Mouse (Mus musculus) ES-E14 (cell line): ENCODE measurements around the gene Gm13889. TPM values are rescaled to one million over a fixed set of nuclear protein-coding genes. Genes with fewer than 3 reads are reported as not detected.

Source experiments
- DNase-seq: peaks from one replicate; pipeline ENCODE4 v3.0.0-alpha.2; 2013; ENCODE audit warnings: low read depth, low spot score
- H3K27ac ChIP-seq: 2 replicates; pipeline ENCODE4 v1.5.1; 2012; ENCODE audit warnings: low read depth, mild to moderate bottlenecking, low read length, moderate library complexity, mixed read lengths; ENCODE audit not compliant: poor library complexity, insufficient read depth, severe bottlenecking
- H3K36me3 ChIP-seq: 2 replicates; pipeline ENCODE4 v1.6.1; 2012; ENCODE audit warnings: mild to moderate bottlenecking, low read length, moderate library complexity, mixed read lengths; ENCODE audit not compliant: control insufficient read depth, poor library complexity, insufficient read depth, severe bottlenecking
- H3K4me1 ChIP-seq, 2 experiments: fragments of 150-350 bp in 1 of 2; sonication (generic) in 1 of 2; 2 replicates each; pipeline ENCODE4 v1.6.1; 2012; ENCODE audit warnings: low read length in 2 of 2, mild to moderate bottlenecking in 1 of 2, mixed read lengths in 1 of 2; ENCODE audit not compliant: control insufficient read depth in 2 of 2, insufficient read depth in 2 of 2, poor library complexity in 1 of 2
- H3K4me3 ChIP-seq, 2 experiments: fragments of 150-350 bp in 1 of 2; sonication (generic) in 1 of 2; 2 replicates each; pipeline ENCODE4 v1.5.1; 2012; ENCODE audit warnings: low read length in 2 of 2, low read depth in 1 of 2, mild to moderate bottlenecking in 1 of 2, mixed read lengths in 1 of 2; ENCODE audit not compliant: insufficient read depth in 1 of 2, poor library complexity in 1 of 2, severe bottlenecking in 1 of 2
- H3K9ac ChIP-seq: 2 replicates; pipeline ENCODE4 v1.6.1; 2012; ENCODE audit warnings: low read depth, mild to moderate bottlenecking, low read length, mixed read lengths; ENCODE audit not compliant: poor library complexity, insufficient read depth, severe bottlenecking
- H3K9me3 ChIP-seq: fragments of 150-350 bp; sonication (generic); 2 replicates; pipeline ENCODE4 v1.6.1; 2012; ENCODE audit warnings: low read depth, mild to moderate bottlenecking, low read length; ENCODE audit not compliant: control insufficient read depth, insufficient read depth
- CHD2 ChIP-seq: IDR thresholded peaks from 2 replicates; pipeline ENCODE4 v1.6.1; 2014; ENCODE audit warnings: mild to moderate bottlenecking, low read depth, low read length, inconsistent platforms
- HCFC1 ChIP-seq: IDR thresholded peaks from 2 replicates; pipeline ENCODE4 v1.6.1; 2012; ENCODE audit warnings: low read length, inconsistent platforms, borderline replicate concordance; ENCODE audit not compliant: insufficient read depth
- MAFK ChIP-seq: IDR thresholded peaks from 2 replicates; pipeline ENCODE4 v1.6.1; 2014; ENCODE audit warnings: mild to moderate bottlenecking, low read depth, low read length, inconsistent platforms; ENCODE audit not compliant: insufficient read depth
- ZC3H11A ChIP-seq: IDR thresholded peaks from 2 replicates; pipeline ENCODE4 v1.6.1; 2012; ENCODE audit warnings: low read depth, mild to moderate bottlenecking, inconsistent platforms, low read length, borderline replicate concordance
- ZNF384 ChIP-seq: IDR thresholded peaks from 2 replicates; pipeline ENCODE4 v1.6.1; 2012; ENCODE audit warnings: low read depth, low read length, inconsistent platforms
- in situ Hi-C, 2 experiments: fragments of 600-800 bp; cut with MboI; formaldehyde crosslinking; loops; one replicate each; pipeline ENCODE4 v1.15.1; 2025; ENCODE audit warnings: low sequenced_read_pairs in 2 of 2, inconsistent platforms in 1 of 2; ENCODE audit not compliant: unreplicated experiment in 2 of 2
- total RNA-seq: library from RNA; depleted of rRNA; stranded (reverse); fragments of 300-350 nt; gene quantifications from 2 replicates; pipeline ENCODE4 v1.2.3, GENCODE M21; 2012; rRNA removed

Gene Gm13889
- total RNA-seq, 1 experiment: 1.0 TPM

DNA sequence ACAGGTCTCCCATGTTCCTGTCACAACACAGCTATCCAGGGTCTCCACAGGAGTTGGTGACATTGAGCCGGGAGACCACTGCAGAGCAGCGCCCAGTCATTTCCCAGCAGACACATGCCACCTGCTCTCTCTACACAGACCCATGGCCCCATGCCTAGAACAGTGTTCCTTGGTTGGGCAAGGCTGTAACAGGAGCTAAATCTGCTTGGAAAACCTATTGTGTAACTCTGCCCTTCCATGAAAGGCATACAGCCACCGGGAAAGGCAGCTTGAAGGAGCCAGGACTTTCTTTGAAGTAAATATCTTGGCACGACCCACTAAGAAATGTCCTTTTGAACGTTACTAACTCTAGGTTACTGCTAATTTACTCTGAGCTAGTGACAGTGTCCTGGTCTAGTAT is 47.3 kb downstream of the Gm13889 start:
- TF ChIP-seq HCFC1 (no peak), CHD2 (no peak), ZC3H11A (no peak), ZNF384 (no peak), MAFK (no peak)
- H3K9me3 ChIP-seq: no peaks in the 10 kb centered on the region
- peaks cover 2 to 5% of the 10 kb centered on the region in 2 experiments; a peak in 2 of 4 replicates for H3K4me1 ChIP-seq
- in situ Hi-C loops: no loop called here
- H3K36me3 ChIP-seq: no peaks in the 10 kb centered on the region
- H3K27ac ChIP-seq: no peak overlapping the region
- DNase-seq: no peak
- no peak overlapping the region for H3K9ac ChIP-seq
- H3K4me3 ChIP-seq: no peak overlapping the region

GRCm38 (mm10) chr2:93907519-93908294 is 49.3 kb downstream of the Gm13889 start:
- no peak overlapping the region for H3K9ac ChIP-seq
- in situ Hi-C loops: no loop called here
- TF ChIP-seq MAFK: no peak
- TF ChIP-seq ZNF384: no peak
- TF ChIP-seq HCFC1: no peak
- no peak for TF ChIP-seq ZC3H11A
- no peak for TF ChIP-seq CHD2
- DNase-seq: no peak
- no peaks in the 10 kb centered on the region for H3K36me3 ChIP-seq
- H3K9me3 ChIP-seq: no peaks in the 10 kb centered on the region
- H3K27ac ChIP-seq: no peak overlapping the region
- H3K4me1 ChIP-seq: peaks cover 2 to 5% of the 10 kb centered on the region in 2 experiments; a peak in 2 of 4 replicates
- no peak overlapping the region for H3K4me3 ChIP-seq

GRCm38 (mm10) chr2:93906316-93906715 is 50.7 kb downstream of the Gm13889 start:
- Histone ChIP-seq H3K27ac (no peak overlapping the region), H3K36me3 (no peaks in the 10 kb centered on the region), H3K4me1 (peaks cover 2 to 5% of the 10 kb centered on the region in 2 experiments; a peak in 2 of 4 replicates), H3K9ac (no peak overlapping the region), H3K9me3 (no peaks in the 10 kb centered on the region), H3K4me3 (no peak overlapping the region)
- in situ Hi-C loops: no loop called here
- TF ChIP-seq HCFC1 (no peak), CHD2 (no peak), ZC3H11A (no peak), MAFK (no peak), ZNF384 (no peak)
- no peak for DNase-seq

Other genes with a start within 250 kb of the Gm13889 start
- 49.9 and 67.4 TPM in 2 replicates for gene Ext2, start 134.6 kb downstream of the Gm13889 start, total RNA-seq
- gene Accs, start 107.3 kb downstream of the Gm13889 start, total RNA-seq: 5.0 and 5.5 TPM in 2 replicates
- 21.4 and 37.1 TPM in 2 replicates for gene Accsl, start 88.0 kb downstream of the Gm13889 start, total RNA-seq
- gene Gm27027, start 39.2 kb upstream of the Gm13889 start, total RNA-seq: not detected in 2 replicates
- gene Alkbh3, start 53.6 kb upstream of the Gm13889 start, total RNA-seq: 41.5 and 50.2 TPM in 2 replicates
- 149 and 170 TPM in 2 replicates for gene Hsd17b12, start 200.8 kb upstream of the Gm13889 start, total RNA-seq